Mouse (Mus musculus) myocyte (in vitro differentiated cells): Measurements from ENCODE around the gene Tac4.

Experiments used
- CEBPB ChIP-seq: IDR thresholded peaks from 2 replicates; pipeline ENCODE4 v1.6.1; 2011; ENCODE audit warnings: mild to moderate bottlenecking, moderate library complexity; ENCODE audit not compliant: poor library complexity, insufficient read depth, severe bottlenecking
- E2F4 ChIP-seq: IDR thresholded peaks from one replicate; pipeline ENCODE4 v1.6.1; 2011; ENCODE audit warnings: mild to moderate bottlenecking, control low read depth, moderate library complexity; ENCODE audit not compliant: insufficient read depth
- MAX ChIP-seq: IDR thresholded peaks from one replicate; pipeline ENCODE4 v1.6.1; 2011; ENCODE audit warnings: low read depth, mild to moderate bottlenecking, control low read depth
- MYOD1 ChIP-seq, 3 experiments: IDR thresholded peaks; one replicate each; pipeline ENCODE4 v1.6.1; 2011; ENCODE audit warnings: control low read depth in 2 of 3, low read depth in 2 of 3, mild to moderate bottlenecking in 2 of 3, moderate library complexity in 1 of 3; ENCODE audit not compliant: insufficient read length in 2 of 3, control insufficient read depth in 1 of 3
- POLR2A ChIP-seq: IDR thresholded peaks from one replicate; pipeline ENCODE4 v1.6.1; 2011; ENCODE audit warnings: low read depth, mild to moderate bottlenecking, control low read depth, moderate library complexity; ENCODE audit not compliant: insufficient read length
- POLR2AphosphoS2 ChIP-seq: IDR thresholded peaks from one replicate; pipeline ENCODE4 v1.6.1; 2011; ENCODE audit warnings: low read depth, control low read depth; ENCODE audit not compliant: insufficient read length
- SRF ChIP-seq: IDR thresholded peaks from one replicate; pipeline ENCODE4 v1.6.1; 2011; ENCODE audit warnings: low read depth; ENCODE audit not compliant: control insufficient read depth, insufficient read length
- TCF12 ChIP-seq: IDR thresholded peaks from one replicate; pipeline ENCODE4 v1.6.1; 2011; ENCODE audit warnings: mild to moderate bottlenecking, control low read depth; ENCODE audit not compliant: poor library complexity, insufficient read depth, severe bottlenecking
- TCF3 ChIP-seq: IDR thresholded peaks from one replicate; pipeline ENCODE4 v1.6.1; 2011; ENCODE audit warnings: low read depth, control low read depth; ENCODE audit not compliant: insufficient read length
- USF1 ChIP-seq: IDR thresholded peaks from one replicate; pipeline ENCODE4 v1.6.1; 2011; ENCODE audit warnings: low read depth, mild to moderate bottlenecking, control low read depth, moderate library complexity

GRCm38 (mm10) chr11:95232329-95232696 lies 29.0 kb upstream of the Tac4 start:
- no peak for TF ChIP-seq TCF12
- no peak for TF ChIP-seq POLR2AphosphoS2
- TF ChIP-seq POLR2A, result no peak
- TF ChIP-seq MYOD1 (IDR thresholded peaks at IDR 0.05; ENCODE audit: control insufficient read depth in 1 of 3, insufficient read length in 2 of 3, low read depth in 2 of 3), result no peak
- no peak for TF ChIP-seq TCF3
- TF ChIP-seq E2F4, result no peak
- no peak for TF ChIP-seq MAX
- TF ChIP-seq CEBPB, result no peak
- TF ChIP-seq USF1, result no peak
- TF ChIP-seq SRF, result no peak
